ENCODE assay signal across 8 mouse cellular contexts in the genomic region with DNA sequence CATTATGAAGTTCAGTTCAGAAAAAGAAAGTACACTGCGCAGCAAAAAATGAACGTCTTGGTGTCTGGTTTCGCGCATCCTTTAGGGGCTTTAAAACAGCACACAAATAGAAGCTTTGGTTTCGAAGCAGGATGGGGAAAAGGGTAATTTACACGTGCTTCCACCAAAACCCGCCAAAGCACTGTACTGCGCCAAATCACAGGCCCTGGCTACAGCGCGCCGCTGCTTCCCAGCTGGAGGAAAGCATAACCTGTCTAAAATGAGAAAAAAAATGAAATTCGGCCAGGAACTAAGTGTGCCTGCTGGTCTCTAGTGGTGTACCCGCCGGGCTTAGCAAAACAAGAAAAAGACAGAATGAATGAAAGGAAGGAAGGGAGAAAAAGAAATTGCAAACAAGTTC. TPM values are rescaled to one million over a fixed set of nuclear protein-coding genes. Genes with fewer than 3 reads are reported as not detected.
DNase-seq lines count a peak whose midpoint lies in the region; ATAC-seq and TF ChIP-seq lines count a peak whose summit lies in the region.
"Had no signal": no experiment of that assay in that cellular context is flagged by ENCODE, and none has a peak within 500 bp of the region (broad histone marks: within the 10 kb centered on the region; RNA-seq: fewer than 3 reads in every experiment).

No protein-coding gene starts in this region.

- in situ Hi-C loops in Patski (cut with MboI; ENCODE audit: low pct_unique_long_range_greater_than_20kb): loop anchor here (10.0 kb wide), 1 partner anchor 194 kb away; the partner anchor contains the start of gene Sec62

- H3K9me3 ChIP-seq in E14TG2a.4 (ENCODE audit: low read length): no peaks in the 10 kb centered on the region
- no peaks in the 10 kb centered on the region for H3K9me3 ChIP-seq in embryonic facial prominence, embryonic 11.5 days (replicated peaks; ENCODE audit: control insufficient read depth, low read length)
- no peaks in the 10 kb centered on the region for H3K9me3 ChIP-seq in heart, embryonic 16.5 days (replicated peaks; ENCODE audit: control insufficient read depth, low read length)
- H3K9me3 ChIP-seq in lung, embryonic 16.5 days (ENCODE audit: control insufficient read depth, low read length): no peaks in the 10 kb centered on the region

- H3K4me2 ChIP-seq in embryonic facial prominence, embryonic 11.5 days (ENCODE audit: low read depth, low read length): peak overlapping the region; percentile 86
- H3K4me2 ChIP-seq in heart, embryonic 16.5 days (ENCODE audit: low read depth, low read length): peak overlapping the region; percentile 88
- peak overlapping the region; percentile 73 for H3K4me2 ChIP-seq in lung, embryonic 16.5 days (ENCODE audit: low read depth, low read length)

- ATAC-seq in Patski: no peak
- ATAC-seq in embryonic facial prominence, embryonic 11.5 days (replicated peaks; ENCODE audit: insufficient number of reproducible peaks, low FRiP score, low TSS enrichment, low read depth): no peak
- no peak for ATAC-seq in heart, embryonic 16.5 days (replicated peaks; ENCODE audit: extremely low read depth, insufficient read depth, low FRiP score)
- ATAC-seq in lung, embryonic 16.5 days (ENCODE audit: low read depth): no peak

- CTCF ChIA-PET in Patski (lab: Charles Lee): interaction anchor here (1.8 to 2.5 kb wide), 2 partner anchors 9 kb away, joined by 7 to 13 read pairs; no protein-coding TSS in a partner anchor

- peaks cover 52% of the 10 kb centered on the region for H3K4me1 ChIP-seq in E14TG2a.4 (replicated peaks; ENCODE audit: low read depth, low read length)
- no peaks in the 10 kb centered on the region for H3K4me1 ChIP-seq in embryonic facial prominence, embryonic 11.5 days (ENCODE audit: control insufficient read depth, insufficient read depth, low read length)
- H3K4me1 ChIP-seq in heart, embryonic 16.5 days (ENCODE audit: control insufficient read depth, insufficient read depth, low read length): peaks cover 21% of the 10 kb centered on the region
- H3K4me1 ChIP-seq in lung, embryonic 16.5 days (replicated peaks; ENCODE audit: control insufficient read depth, insufficient read depth, low read length): peaks cover 12% of the 10 kb centered on the region
- no peaks in the 10 kb centered on the region for H3K4me1 ChIP-seq in small intestine, adult 2 months (ENCODE audit: control insufficient read depth, insufficient read depth, insufficient read length, low read length)

- POLR2A ChIA-PET in Patski (lab: Charles Lee): no interaction called here

- H3K27me3 ChIP-seq in E14TG2a.4 (ENCODE audit: insufficient read depth, low read length) (peaks cover 38% of the 10 kb centered on the region), Patski (no peaks in the 10 kb centered on the region)
- H3K27me3 ChIP-seq in embryonic facial prominence, embryonic 11.5 days (ENCODE audit: control insufficient read depth, insufficient read depth, low read length): peaks cover 2% of the 10 kb centered on the region; the same call in 1 of the 2 replicates
- H3K27me3 ChIP-seq in heart, embryonic 16.5 days (ENCODE audit: control insufficient read depth, insufficient read depth, low read length): no peaks in the 10 kb centered on the region
- peaks cover 3% of the 10 kb centered on the region; the same call in 1 of the 2 replicates for H3K27me3 ChIP-seq in lung, embryonic 16.5 days (ENCODE audit: control insufficient read depth, insufficient read depth, low read depth, low read length)
- no peaks in the 10 kb centered on the region for H3K27me3 ChIP-seq in small intestine, adult 2 months (ENCODE audit: control insufficient read depth, insufficient read depth, low read length)

- H3K4me3 ChIP-seq in E14TG2a.4 (replicated peaks; ENCODE audit: low read length): peak overlapping the region; percentile 99
- peak overlapping the region; percentile 45 for H3K4me3 ChIP-seq in embryonic facial prominence, embryonic 11.5 days (ENCODE audit: low read depth, low read length)
- H3K4me3 ChIP-seq in heart, embryonic 16.5 days (ENCODE audit: low read length): peak overlapping the region; percentile 72
- H3K4me3 ChIP-seq in layer of hippocampus, adult 2 months: peak overlapping the region; percentile 79
- peak overlapping the region; percentile 58 for H3K4me3 ChIP-seq in lung, embryonic 16.5 days (ENCODE audit: low read length)
- H3K4me3 ChIP-seq in small intestine, adult 2 months (ENCODE audit: low read depth, low read length): peak overlapping the region; percentile 83

- TF ChIP-seq POLR2A in small intestine, adult 2 months (IDR thresholded peaks at IDR 0.05; ENCODE audit: low read depth, low read length): no peak

- H3K36me3 ChIP-seq in E14TG2a.4 (ENCODE audit: insufficient read depth, low read length): peaks cover 18% of the 10 kb centered on the region
- H3K36me3 ChIP-seq in embryonic facial prominence, embryonic 11.5 days (replicated peaks; ENCODE audit: control insufficient read depth, insufficient read depth, low read depth, low read length): no peaks in the 10 kb centered on the region
- H3K36me3 ChIP-seq in heart, embryonic 16.5 days (ENCODE audit: control insufficient read depth, insufficient read depth): peaks cover 5% of the 10 kb centered on the region
- no peaks in the 10 kb centered on the region; the same call in 1 of the 2 replicates for H3K36me3 ChIP-seq in lung, embryonic 16.5 days (ENCODE audit: control insufficient read depth, insufficient read depth, low read length)
- H3K36me3 ChIP-seq in small intestine, adult 2 months (ENCODE audit: control insufficient read depth, insufficient read depth, low read length): peaks cover 2% of the 10 kb centered on the region; the same call in 1 of the 2 replicates

- DNase-seq in Patski (ENCODE audit: low read depth, low spot score): peak; percentile 47
- DNase-seq in embryonic facial prominence, embryonic 11.5 days (ENCODE audit: low spot score): peak; percentile 62
- DNase-seq in layer of hippocampus, adult 2 months (ENCODE audit: low spot score in 2 of 2): peak; percentile 24 to 38

- TF ChIP-seq CTCF in E14TG2a.4 (conservative IDR thresholded peaks at IDR 0.05; ENCODE audit: low read length) (no peak), Patski (IDR thresholded peaks at IDR 0.05) (no peak)
- TF ChIP-seq CTCF in layer of hippocampus, adult 2 months (conservative IDR thresholded peaks at IDR 0.05): no peak; the same call in 1 of the 2 replicates
- 0 out of 2 replicates have a peak, but pooled peaks have one; percentile 12 for TF ChIP-seq CTCF in small intestine, adult 2 months (IDR thresholded peaks at IDR 0.05; ENCODE audit: extremely low read depth, insufficient read length, insufficient replicate concordance, low read depth, low read length)

- WGBS in embryonic facial prominence, embryonic 11.5 days: 0% methylated on average over 14 of the region's 14 CpGs
- WGBS in heart, embryonic 16.5 days: under 1% methylated on average over 14 of the region's 14 CpGs
- under 1% methylated on average over 14 of the region's 14 CpGs for WGBS in lung, embryonic 16.5 days
- WGBS in small intestine, adult 2 months: under 1% methylated on average over 14 of the region's 14 CpGs

- no peak overlapping the region; the same call in 1 of the 2 replicates for H3K27ac ChIP-seq in embryonic facial prominence, embryonic 11.5 days (replicated peaks; ENCODE audit: low read depth, low read length)
- H3K27ac ChIP-seq in heart, embryonic 16.5 days (ENCODE audit: low read length): peak overlapping the region; percentile 71
- H3K27ac ChIP-seq in layer of hippocampus, adult 2 months: peak overlapping the region; percentile 99
- peak overlapping the region; percentile 69; the same call in 1 of the 2 replicates for H3K27ac ChIP-seq in lung, embryonic 16.5 days (ENCODE audit: low read length)
- peak overlapping the region; percentile 49 for H3K27ac ChIP-seq in small intestine, adult 2 months (ENCODE audit: insufficient read depth, low read depth, low read length)

- H3K9ac ChIP-seq in embryonic facial prominence, embryonic 11.5 days (replicated peaks; ENCODE audit: low read length): peak overlapping the region; percentile 51; the same call in 1 of the 2 replicates
- H3K9ac ChIP-seq in heart, embryonic 16.5 days (ENCODE audit: low read length): peak overlapping the region; percentile 73
- peak overlapping the region; percentile 60 for H3K9ac ChIP-seq in lung, embryonic 16.5 days (ENCODE audit: low read length)

RNA-seq across cellular contexts. Expression of gene Actrt3, which starts 1.0 kb away (rescaled TPM):
- 0.05 TPM for polyA plus RNA-seq in Patski (2021)
- 0.10 and 0.24 TPM in 2 replicates for polyA plus RNA-seq in embryonic facial prominence, embryonic 11.5 days (2014; fragmentation: Nextera tagmentation; extraction: Ambion mirVana)
- polyA plus RNA-seq in heart, embryonic 16.5 days (2015; fragmentation: Nextera tagmentation; extraction: Ambion mirVana): not detected in 2 replicates
- total RNA-seq in layer of hippocampus, adult 2 months (2021): under 1 TPM; 0.54 to 0.88 TPM
- polyA plus RNA-seq in lung, embryonic 16.5 days (2015; fragmentation: Nextera tagmentation; extraction: Ambion mirVana): 0.10 TPM in 1 of 2 replicates, not detected in the other
- polyA plus RNA-seq in small intestine, adult 2 months (2012; rRNA removed): not detected in 2 replicates

RNA-seq across cellular contexts. Expression of gene Mynn, which starts 1.1 kb away (rescaled TPM):
- 30.9 TPM for polyA plus RNA-seq in Patski (2021)
- 38.7 and 41.6 TPM in 2 replicates for polyA plus RNA-seq in embryonic facial prominence, embryonic 11.5 days (2014; fragmentation: Nextera tagmentation; extraction: Ambion mirVana)
- polyA plus RNA-seq in heart, embryonic 16.5 days (2015; fragmentation: Nextera tagmentation; extraction: Ambion mirVana): 21.5 and 28.4 TPM in 2 replicates
- 10 to 100 TPM; 14.7 to 15.0 TPM for total RNA-seq in layer of hippocampus, adult 2 months (2021)
- polyA plus RNA-seq in lung, embryonic 16.5 days (2015; fragmentation: Nextera tagmentation; extraction: Ambion mirVana): 31.6 and 32.8 TPM in 2 replicates
- 2.1 and 4.3 TPM in 2 replicates for polyA plus RNA-seq in small intestine, adult 2 months (2012; rRNA removed)

RNA-seq across cellular contexts. Expression of gene Lrriq4, which starts 43.6 kb away (rescaled TPM):
- polyA plus RNA-seq in Patski (2021): not detected
- not detected in 2 replicates for polyA plus RNA-seq in embryonic facial prominence, embryonic 11.5 days (2014; fragmentation: Nextera tagmentation; extraction: Ambion mirVana)
- not detected in 2 replicates for polyA plus RNA-seq in heart, embryonic 16.5 days (2015; fragmentation: Nextera tagmentation; extraction: Ambion mirVana)
- not detected for total RNA-seq in layer of hippocampus, adult 2 months (2021)
- polyA plus RNA-seq in lung, embryonic 16.5 days (2015; fragmentation: Nextera tagmentation; extraction: Ambion mirVana): not detected in 2 replicates
- polyA plus RNA-seq in small intestine, adult 2 months (2012; rRNA removed): not detected in 2 replicates
- polyA plus RNA-seq: large intestine, adult 2 months had no signal

RNA-seq across cellular contexts. Expression of gene Lrrc34, which starts 47.0 kb away (rescaled TPM):
- 0.08 TPM for polyA plus RNA-seq in Patski (2021)
- polyA plus RNA-seq in embryonic facial prominence, embryonic 11.5 days (2014; fragmentation: Nextera tagmentation; extraction: Ambion mirVana): 2.6 and 2.7 TPM in 2 replicates
- 0.88 and 1.1 TPM in 2 replicates for polyA plus RNA-seq in heart, embryonic 16.5 days (2015; fragmentation: Nextera tagmentation; extraction: Ambion mirVana)
- total RNA-seq in layer of hippocampus, adult 2 months (2021): under 1 TPM; 0.17 to 0.18 TPM
- 6.4 and 6.7 TPM in 2 replicates for polyA plus RNA-seq in lung, embryonic 16.5 days (2015; fragmentation: Nextera tagmentation; extraction: Ambion mirVana)
- not detected in 2 replicates for polyA plus RNA-seq in small intestine, adult 2 months (2012; rRNA removed)
- polyA plus RNA-seq: large intestine, adult 2 months had no signal

RNA-seq across cellular contexts. Expression of gene Mecom, which starts 52.9 kb away (rescaled TPM):
- polyA plus RNA-seq in Patski (2021): 18.4 TPM
- 46.3 and 48.4 TPM in 2 replicates for polyA plus RNA-seq in embryonic facial prominence, embryonic 11.5 days (2014; fragmentation: Nextera tagmentation; extraction: Ambion mirVana)
- polyA plus RNA-seq in heart, embryonic 16.5 days (2015; fragmentation: Nextera tagmentation; extraction: Ambion mirVana): 12.7 and 17.4 TPM in 2 replicates
- 1 to 10 TPM; 3.3 to 3.5 TPM for total RNA-seq in layer of hippocampus, adult 2 months (2021)
- 69.5 and 73.4 TPM in 2 replicates for polyA plus RNA-seq in lung, embryonic 16.5 days (2015; fragmentation: Nextera tagmentation; extraction: Ambion mirVana)
- polyA plus RNA-seq in small intestine, adult 2 months (2012; rRNA removed): 2.6 and 2.8 TPM in 2 replicates

Comparison
In these comparisons a context has a peak if more than half of its experiments do, and no peak if none do; other contexts are left out.
1. H3K4me3 ChIP-seq: peak in every context shown above with its lines; median percentile 99 in E14TG2a.4; 83 in small intestine, adult 2 months; 79 in layer of hippocampus, adult 2 months; 72 in heart, embryonic 16.5 days; 58 in lung, embryonic 16.5 days; 45 in embryonic facial prominence, embryonic 11.5 days.